Mouse (Mus musculus) heart, adult 9 months (tissue): Measurements from ENCODE around the gene Olfr1116.

ENCODE experiments used
- DNase-seq, 2 experiments: peaks; one replicate each; pipeline ENCODE4 v3.0.0; 2022; ENCODE audit warnings: low spot score in 2 of 2

The Olfr1116 gene

GRCm38 (mm10) chr2:87267234-87267633 is at the start of gene Olfr1116:
Olfr1116 (plus strand) TSS chr2:87267534.
- no peak for DNase-seq

GRCm38 (mm10) chr2:87247713-87248112 is 19.6 kb upstream of the Olfr1116 start, which contains the start of gene Olfr1115:
Olfr1115 (plus strand) TSS chr2:87248013.
- DNase-seq: no peak

- peak; percentile 20 to 22 for DNase-seq
Observed at GRCm38 (mm10) chr2:87293977-87294376, 26.6 kb downstream of the Olfr1116 start.

- no peak for DNase-seq
Observed at GRCm38 (mm10) chr2:87307281-87307680, 39.9 kb downstream of the Olfr1116 start, which contains the start of gene Olfr1118. Olfr1118 (plus strand) TSS chr2:87307581.
